Mouse (Mus musculus): Measurements from ENCODE around the gene Fut4. TPM values are rescaled to one million over a fixed set of nuclear protein-coding genes. Genes with fewer than 3 reads are reported as not detected.
"Not testable (repeated sequence)": the region's sequence is repeated elsewhere in the genome, so short reads cannot be mapped to it uniquely, and the experiment has no call there.

Gene Fut4
- polyA plus RNA-seq, 1 experiment from 2014 or later = 2.1 TPM

DNA sequence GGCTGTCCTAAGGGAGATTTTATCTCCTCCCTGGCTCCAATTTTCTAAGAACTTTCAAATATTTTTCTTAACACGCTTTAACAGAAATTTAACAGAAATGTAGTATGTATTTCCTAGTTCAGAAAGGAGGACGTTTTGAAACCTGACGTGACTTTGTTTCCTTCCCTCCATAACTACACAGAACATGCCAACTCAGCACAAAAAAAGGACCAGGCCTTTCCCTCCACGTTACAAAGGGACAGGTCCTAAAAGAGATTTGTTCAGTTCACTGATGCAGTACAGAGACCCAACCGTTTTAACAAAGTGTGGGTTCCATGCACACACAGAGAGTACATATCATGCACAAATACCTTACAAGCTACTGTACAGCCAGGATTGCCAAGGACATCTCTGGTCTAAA, 30.6 kb downstream of the Fut4 start:
- H3K9me3 ChIP-seq = no peaks in the 10 kb centered on the region
- no peaks in the 10 kb centered on the region for H3K27me3 ChIP-seq
- ATAC-seq (ENCODE audit: insufficient number of reproducible peaks, low FRiP score, low TSS enrichment, low read depth) = no peak
- no peak overlapping the region for H3K4me3 ChIP-seq
- H3K9ac ChIP-seq = no peak overlapping the region
- H3K27ac ChIP-seq = no peak overlapping the region
- 85% methylated on average over 5 of the region's 5 CpGs for WGBS
- H3K4me1 ChIP-seq = no peaks in the 10 kb centered on the region
- H3K4me2 ChIP-seq = no peak overlapping the region
- H3K36me3 ChIP-seq = no peaks in the 10 kb centered on the region

DNA sequence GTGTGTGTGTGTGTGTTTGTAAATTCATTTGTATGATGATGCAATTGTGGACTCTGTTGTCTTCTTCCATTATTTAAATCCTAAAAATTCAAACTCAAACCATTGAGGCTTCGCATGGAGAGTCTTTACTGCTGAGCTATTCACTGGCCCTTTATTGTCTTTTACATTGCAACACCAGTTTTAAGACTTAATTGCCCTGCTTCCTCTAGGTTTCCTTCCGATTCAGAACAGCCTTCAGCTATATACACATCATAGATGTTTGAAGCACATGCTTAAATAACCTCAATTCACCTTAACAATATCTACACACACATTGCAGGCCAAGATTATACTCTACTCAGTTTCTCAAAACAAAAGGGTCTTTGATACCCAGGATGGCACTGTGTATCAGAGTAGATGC, 31.8 kb downstream of the Fut4 start:
- 52% methylated on average over 2 of the region's 2 CpGs for WGBS
- ATAC-seq (ENCODE audit: insufficient number of reproducible peaks, low FRiP score, low TSS enrichment, low read depth) = no peak

DNA sequence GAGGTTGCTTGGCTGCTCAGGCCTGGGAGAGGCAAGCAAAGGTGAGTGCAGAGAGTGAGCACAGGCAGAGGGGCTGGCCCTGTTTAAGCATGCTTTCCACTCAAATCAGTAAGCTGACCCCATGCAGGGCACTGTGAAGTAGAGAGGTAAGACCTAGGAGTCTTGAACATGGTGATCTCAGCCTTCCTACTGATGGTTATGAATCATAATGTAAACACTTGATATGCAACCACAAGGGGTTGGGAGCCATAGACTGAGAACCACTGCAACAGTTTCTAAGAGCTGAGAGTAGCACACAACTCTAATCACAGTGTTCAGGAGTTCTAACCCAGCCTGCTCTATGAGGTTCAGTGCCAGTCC, 33.9 kb downstream of the Fut4 start:
- H3K9ac ChIP-seq = no peak overlapping the region
- H3K36me3 ChIP-seq = no peaks in the 10 kb centered on the region
- no peak for ATAC-seq (ENCODE audit: insufficient number of reproducible peaks, low FRiP score, low TSS enrichment, low read depth)
- H3K4me2 ChIP-seq = no peak overlapping the region
- no peak overlapping the region for H3K4me3 ChIP-seq
- no peaks in the 10 kb centered on the region for H3K27me3 ChIP-seq
- no peak overlapping the region for H3K27ac ChIP-seq
- H3K9me3 ChIP-seq = no peaks in the 10 kb centered on the region
- H3K4me1 ChIP-seq = no peaks in the 10 kb centered on the region

More for the DNA sequence above, 31.8 kb downstream of the Fut4 start:
- Histone ChIP-seq H3K9me3 (no peaks in the 10 kb centered on the region), H3K27ac (no peak overlapping the region), H3K36me3 (no peaks in the 10 kb centered on the region), H3K27me3 (no peaks in the 10 kb centered on the region), H3K4me1 (no peaks in the 10 kb centered on the region), H3K4me2 (no peak overlapping the region), H3K9ac (no peak overlapping the region), H3K4me3 (no peak overlapping the region)

DNA sequence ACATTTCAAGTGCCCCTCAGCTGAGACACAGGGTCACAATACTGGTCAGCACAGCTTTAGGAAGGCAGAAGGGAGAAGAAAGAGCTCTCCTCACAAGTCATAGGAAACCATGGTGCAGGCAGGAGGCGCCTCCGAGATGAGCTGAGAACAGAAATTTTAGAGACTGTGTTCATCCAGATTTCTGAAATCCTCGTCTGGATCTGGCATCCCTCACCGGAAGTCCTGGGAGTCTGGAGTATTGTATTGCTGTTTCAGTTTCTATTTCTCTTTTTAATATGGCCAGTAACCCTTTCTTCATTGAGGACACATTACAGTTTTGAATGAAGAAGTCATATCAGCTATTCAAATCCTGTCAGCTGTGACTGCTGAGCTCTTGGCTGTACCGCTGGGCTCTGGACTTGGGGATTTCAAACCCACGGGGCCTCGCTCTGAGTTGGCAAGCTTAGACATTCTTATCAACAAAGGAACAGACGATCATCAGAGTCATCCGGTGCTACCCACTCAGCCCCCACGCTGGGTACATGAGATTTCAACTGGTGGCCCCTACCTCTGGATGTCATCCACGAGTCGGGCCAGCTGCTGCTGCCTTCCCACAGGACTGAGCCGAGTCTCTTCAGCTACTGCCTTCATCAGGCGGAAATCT, 34.4 kb downstream of the Fut4 start:
- ATAC-seq (ENCODE audit: insufficient number of reproducible peaks, low FRiP score, low TSS enrichment, low read depth) = no peak
- Histone ChIP-seq H3K27me3 (no peaks in the 10 kb centered on the region), H3K4me1 (no peaks in the 10 kb centered on the region), H3K4me2 (no peak overlapping the region), H3K4me3 (no peak overlapping the region), H3K9ac (no peak overlapping the region), H3K9me3 (no peaks in the 10 kb centered on the region), H3K27ac (no peak overlapping the region), H3K36me3 (no peaks in the 10 kb centered on the region)
- 61% methylated on average over 14 of the region's 14 CpGs for WGBS

DNA sequence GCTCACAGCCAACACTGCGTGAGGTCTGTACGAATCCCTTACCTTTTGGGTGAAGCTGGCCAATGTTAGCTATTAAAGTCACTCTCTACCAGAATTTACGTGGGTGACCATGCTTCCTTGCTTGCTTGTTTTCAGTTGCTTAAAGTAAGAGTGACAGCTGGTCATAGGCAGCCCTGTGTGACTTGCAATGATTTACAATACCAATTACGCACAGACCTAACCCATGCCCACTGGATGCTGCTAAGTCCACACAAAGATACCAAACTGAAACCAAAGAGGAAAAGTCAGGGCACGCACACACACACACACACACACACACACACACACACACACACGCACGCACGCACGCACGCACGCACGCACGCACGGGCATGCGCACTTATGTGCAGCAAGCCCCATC, 36.9 kb downstream of the Fut4 start:
- no peak for ATAC-seq (ENCODE audit: insufficient number of reproducible peaks, low FRiP score, low TSS enrichment, low read depth)
- Histone ChIP-seq H3K4me2 (no peak overlapping the region), H3K4me3 (no peak overlapping the region), H3K9me3 (no peaks in the 10 kb centered on the region), H3K27me3 (no peaks in the 10 kb centered on the region), H3K27ac (no peak overlapping the region), H3K36me3 (no peaks in the 10 kb centered on the region), H3K9ac (no peak overlapping the region), H3K4me1 (no peaks in the 10 kb centered on the region)
- WGBS = 86% methylated on average over 15 of the region's 15 CpGs

DNA sequence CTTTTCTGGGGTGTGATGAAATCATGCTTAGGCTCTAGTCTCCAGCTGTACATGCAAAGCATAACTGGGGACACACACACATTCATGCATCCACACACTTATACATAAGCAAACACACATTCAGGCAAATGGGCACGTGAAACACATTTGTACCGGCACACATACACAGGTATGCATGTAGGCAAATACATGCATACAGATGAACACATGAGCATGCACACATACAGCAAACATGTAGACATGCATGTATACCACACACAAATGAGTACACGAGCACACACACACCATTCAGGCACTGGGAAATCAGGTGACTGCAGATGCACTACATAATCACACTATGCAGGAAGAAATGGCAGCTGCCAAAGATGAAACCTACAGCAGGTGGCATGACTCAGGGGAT, 41.3 kb downstream of the Fut4 start:
- Histone ChIP-seq H3K27ac (no peak overlapping the region), H3K4me2 (no peak overlapping the region), H3K4me1 (peaks cover 1% of the 10 kb centered on the region; the same call in 1 of the 2 replicates), H3K27me3 (no peaks in the 10 kb centered on the region), H3K36me3 (no peaks in the 10 kb centered on the region), H3K9ac (no peak overlapping the region), H3K4me3 (no peak overlapping the region), H3K9me3 (no peaks in the 10 kb centered on the region)
- 90% methylated on average over 3 of the region's 3 CpGs for WGBS
- ATAC-seq (ENCODE audit: insufficient number of reproducible peaks, low FRiP score, low TSS enrichment, low read depth) = no peak

DNA sequence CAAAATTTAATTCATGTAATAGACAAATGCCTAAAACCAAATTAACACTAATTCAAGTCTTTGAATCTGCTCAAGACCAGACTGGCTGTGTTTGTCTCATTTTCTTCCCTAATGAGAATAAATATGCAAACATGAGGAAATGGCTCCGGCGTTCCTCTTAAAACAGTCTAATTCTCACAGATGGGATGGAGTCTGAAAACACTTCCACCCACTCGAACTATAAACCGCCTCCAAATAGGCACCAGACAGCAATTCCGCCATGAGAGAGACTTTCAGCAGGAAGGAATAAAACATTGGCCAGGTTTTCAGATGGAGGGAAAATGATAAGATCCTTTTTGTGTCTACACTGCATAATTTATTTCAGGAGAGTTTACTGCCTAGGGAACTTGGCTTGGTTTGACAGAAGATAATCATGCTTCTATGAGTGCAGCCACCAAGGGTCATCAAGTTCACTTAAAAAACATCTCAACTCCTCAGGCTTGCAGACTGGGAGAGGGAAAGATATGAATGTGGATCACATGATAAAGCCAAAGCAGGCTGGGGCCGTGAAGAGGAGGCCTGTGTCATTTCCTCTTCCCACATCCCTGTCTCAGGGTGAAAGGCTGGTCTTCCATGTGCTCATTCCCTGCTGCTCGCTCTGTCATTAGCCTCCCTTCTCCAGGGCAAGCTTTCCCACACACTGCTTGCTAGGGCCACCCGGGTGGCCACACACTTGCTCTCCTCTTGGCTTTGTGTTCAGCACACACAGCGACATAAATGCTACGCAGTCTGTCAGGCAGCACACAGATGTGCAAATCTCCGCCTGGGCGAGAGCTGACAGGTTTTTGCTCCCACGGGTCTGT, 46.7 kb downstream of the Fut4 start:
- Histone ChIP-seq H3K4me2 (no peak overlapping the region), H3K27ac (no peak overlapping the region), H3K4me1 (peaks cover 7% of the 10 kb centered on the region; the same call in 1 of the 2 replicates), H3K9ac (no peak overlapping the region), H3K36me3 (no peaks in the 10 kb centered on the region), H3K27me3 (no peaks in the 10 kb centered on the region), H3K4me3 (no peak overlapping the region), H3K9me3 (no peaks in the 10 kb centered on the region)
- WGBS = 51% methylated on average over 13 of the region's 13 CpGs
- ATAC-seq (ENCODE audit: insufficient number of reproducible peaks, low FRiP score, low TSS enrichment, low read depth) = no peak

DNA sequence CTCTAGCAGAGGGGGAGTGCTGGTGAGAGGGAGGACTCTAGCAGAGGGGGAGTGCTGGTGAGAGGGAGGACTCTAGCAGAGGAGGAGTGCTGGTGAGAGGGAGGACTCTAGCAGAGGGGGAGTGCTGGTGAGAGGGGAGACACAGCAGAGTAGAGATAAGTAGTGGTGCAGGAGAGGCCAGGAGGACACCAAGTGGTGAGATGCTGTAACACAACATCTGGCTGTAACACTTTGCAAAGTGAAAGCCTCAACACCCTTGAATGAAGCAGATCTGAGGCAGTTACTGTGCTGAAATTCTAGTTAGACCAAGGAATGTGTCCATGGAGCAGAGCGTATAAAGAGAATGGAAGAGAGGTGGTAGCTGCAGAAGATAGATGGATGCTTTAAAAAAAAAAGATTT, 51.4 kb downstream of the Fut4 start:
- not testable (repeated sequence) for H3K4me3 ChIP-seq; H3K4me2 ChIP-seq; H3K9me3 ChIP-seq; H3K27me3 ChIP-seq; H3K36me3 ChIP-seq; H3K9ac ChIP-seq; H3K4me1 ChIP-seq; ATAC-seq (ENCODE audit: insufficient number of reproducible peaks, low FRiP score, low TSS enrichment, low read depth); H3K27ac ChIP-seq
- WGBS = 94% methylated on average over 1 of the region's 1 CpGs

DNA sequence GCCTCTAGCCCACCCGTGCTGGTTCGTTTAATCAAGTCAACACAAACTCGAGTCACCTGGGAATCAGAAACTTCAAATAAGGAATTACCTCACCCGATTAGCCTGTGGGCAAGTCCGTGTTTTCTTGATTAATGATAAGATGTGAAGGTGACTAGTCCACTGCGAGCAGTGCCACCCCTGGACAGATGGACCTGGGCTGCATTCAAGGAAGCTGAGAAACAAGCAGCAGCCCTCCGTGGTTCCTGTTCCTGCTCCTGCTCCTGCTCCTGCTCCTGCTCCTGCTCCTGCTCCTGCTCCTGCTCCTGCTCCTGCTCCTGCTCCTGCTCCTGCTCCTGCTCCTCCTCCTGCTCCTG, 52.9 kb downstream of the Fut4 start:
- ATAC-seq (ENCODE audit: insufficient number of reproducible peaks, low FRiP score, low TSS enrichment, low read depth) = no peak
- no peak overlapping the region for H3K27ac ChIP-seq
- WGBS = 43% methylated on average over 7 of the region's 7 CpGs
- H3K27me3 ChIP-seq = no peaks in the 10 kb centered on the region
- no peaks in the 10 kb centered on the region for H3K9me3 ChIP-seq
- no peaks in the 10 kb centered on the region for H3K36me3 ChIP-seq
- no peak overlapping the region for H3K4me2 ChIP-seq
- no peaks in the 10 kb centered on the region for H3K4me1 ChIP-seq
- no peak overlapping the region for H3K4me3 ChIP-seq
- H3K9ac ChIP-seq = no peak overlapping the region

DNA sequence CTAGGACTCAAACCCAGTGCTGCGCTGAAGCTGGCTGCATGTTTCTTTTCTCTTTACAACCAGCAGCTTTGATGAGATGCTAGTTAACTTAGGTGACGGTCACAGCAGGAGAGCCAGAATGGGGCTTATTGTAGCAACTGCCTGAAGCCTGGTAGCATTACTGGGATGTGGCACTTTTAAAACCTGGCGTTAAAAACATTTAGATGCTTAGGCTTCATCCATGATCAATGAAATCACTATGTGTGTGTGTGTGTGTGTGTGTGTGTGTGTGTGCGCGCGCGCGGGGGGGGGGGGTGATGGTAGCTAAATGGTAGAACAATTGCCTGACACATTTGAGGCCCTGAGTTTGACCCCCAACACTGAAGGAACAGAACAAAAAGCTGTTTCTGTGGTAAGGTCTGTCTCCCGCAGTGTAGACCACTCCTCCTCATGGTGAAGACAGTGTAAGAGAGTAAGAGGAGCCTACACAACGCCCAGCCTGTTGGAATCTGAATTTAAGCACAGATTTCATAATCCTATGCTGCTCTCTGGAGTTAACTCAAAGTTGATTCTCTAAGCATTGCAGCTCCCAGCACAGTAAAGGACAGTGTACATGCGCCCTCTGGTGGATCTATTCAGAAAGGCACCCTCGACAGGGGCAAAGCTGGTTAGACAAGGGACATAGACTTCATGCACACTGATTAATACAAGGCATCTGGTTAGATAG, 53.5 kb downstream of the Fut4 start:
- Histone ChIP-seq H3K36me3 (no peaks in the 10 kb centered on the region), H3K9me3 (no peaks in the 10 kb centered on the region), H3K4me1 (no peaks in the 10 kb centered on the region), H3K9ac (no peak overlapping the region), H3K27me3 (no peaks in the 10 kb centered on the region), H3K27ac (no peak overlapping the region), H3K4me2 (no peak overlapping the region), H3K4me3 (no peak overlapping the region)
- 45% methylated on average over 12 of the region's 12 CpGs for WGBS
- peak; percentile 92 for ATAC-seq (ENCODE audit: insufficient number of reproducible peaks, low FRiP score, low TSS enrichment, low read depth)
